8 mouse cellular contexts compared by ENCODE assay signal in genomic region chr2:127683687-127684331, GRCm38 (mm10). TPM values are rescaled to one million over a fixed set of nuclear protein-coding genes. Genes with fewer than 3 reads are reported as not detected.
DNase-seq lines count a peak whose midpoint lies in the region; ATAC-seq lines count a peak whose summit lies in the region.

No protein-coding gene starts in this region.

- ATAC-seq in hindbrain, embryonic 16.5 days = peak; percentile 92
- peak; percentile 49 for ATAC-seq in megakaryocyte, adult 5-6 weeks (ENCODE audit: poor library complexity, severe bottlenecking)
- ATAC-seq in erythroblast, adult 5-6 weeks (replicated peaks; ENCODE audit: low FRiP score, poor library complexity, severe bottlenecking) = no peak

- peak; percentile 67 for DNase-seq in T-cell, adult 2 months (ENCODE audit: low spot score)
- DNase-seq in cerebellum, adult 9-10 months = peak; percentile 59
- DNase-seq in frontal cortex, postnatal 10 days (ENCODE audit: low spot score in 2 of 2) = peak; percentile 36 to 55
- DNase-seq in layer of hippocampus, postnatal 36 days = peak; percentile 58 to 66
- peak; percentile 57 for DNase-seq in right cerebral cortex, postnatal 4 days

- no peaks in the 10 kb centered on the region for H3K9me3 ChIP-seq in hindbrain, embryonic 16.5 days (ENCODE audit: control insufficient read depth, low read length)

- H3K27ac ChIP-seq in hindbrain, embryonic 16.5 days (ENCODE audit: low read depth, low read length) = no peak overlapping the region

- WGBS in hindbrain, embryonic 16.5 days = 39% methylated on average over 12 of the region's 12 CpGs

- H3K4me1 ChIP-seq in hindbrain, embryonic 16.5 days (ENCODE audit: control insufficient read depth, insufficient read depth, low read depth, low read length) = no peaks in the 10 kb centered on the region

- peak overlapping the region; percentile 32; the same call in 1 of the 2 replicates for H3K4me2 ChIP-seq in hindbrain, embryonic 16.5 days (ENCODE audit: low read length)

- H3K9ac ChIP-seq in hindbrain, embryonic 16.5 days (ENCODE audit: low read depth, low read length) = no peak overlapping the region

- H3K36me3 ChIP-seq in hindbrain, embryonic 16.5 days (ENCODE audit: control insufficient read depth, insufficient read depth, low read length) = no peaks in the 10 kb centered on the region

- no peak overlapping the region for H3K4me3 ChIP-seq in hindbrain, embryonic 16.5 days (ENCODE audit: low read length)

- no peaks in the 10 kb centered on the region for H3K27me3 ChIP-seq in hindbrain, embryonic 16.5 days (replicated peaks; ENCODE audit: control insufficient read depth, insufficient read depth, low read length)

RNA-seq across cellular contexts. Expression of gene Mal, which starts 27.3 kb away (rescaled TPM):
- polyA plus RNA-seq in hindbrain, embryonic 16.5 days (2015; fragmentation: Nextera tagmentation; extraction: Ambion mirVana) = 3.7 and 3.8 TPM in 2 replicates
- 100 to 1,000 TPM; 148 to 160 TPM for total RNA-seq in layer of hippocampus, postnatal 36 days (2021)
- total RNA-seq in megakaryocyte, adult 5-6 weeks (2015) = 0.11 TPM in 1 of 2 replicates, not detected in the other
- total RNA-seq in megakaryocyte, adult 5-6 weeks (2017) = not detected in 2 replicates
- total RNA-seq in erythroblast, adult 5-6 weeks (2015; ENCODE audit: low replicate concordance) = not detected in 2 replicates
- not detected in 2 replicates for total RNA-seq in erythroblast, adult 5-6 weeks (2017; ENCODE audit: low replicate concordance)

RNA-seq across cellular contexts. Expression of gene Mall, which starts 45.9 kb away (rescaled TPM):
- 1.3 and 1.5 TPM in 2 replicates for polyA plus RNA-seq in hindbrain, embryonic 16.5 days (2015; fragmentation: Nextera tagmentation; extraction: Ambion mirVana)
- under 1 TPM; 0.45 to 0.86 TPM for total RNA-seq in layer of hippocampus, postnatal 36 days (2021)
- not detected in 2 replicates for total RNA-seq in megakaryocyte, adult 5-6 weeks (2015)
- not detected in 2 replicates for total RNA-seq in megakaryocyte, adult 5-6 weeks (2017)
- total RNA-seq in erythroblast, adult 5-6 weeks (2015; ENCODE audit: low replicate concordance) = not detected in 2 replicates
- not detected in 2 replicates for total RNA-seq in erythroblast, adult 5-6 weeks (2017; ENCODE audit: low replicate concordance)

Comparison
In these comparisons a context has a peak if more than half of its experiments do, and no peak if none do; other contexts are left out.
1. RNA of gene Mal, which starts 27.3 kb away (total RNA-seq): 148 to 160 TPM in layer of hippocampus, postnatal 36 days; 0.11 TPM in megakaryocyte, adult 5-6 weeks and not detected in erythroblast, adult 5-6 weeks; every median in the first group is over 100 times any median in the second.
2. Peak in every context shown above with its lines, with median percentiles within 50 percentile points of each other: DNase-seq.